Mouse (Mus musculus) frontal cortex, postnatal 10 days (tissue): ENCODE measurements around the gene Lbhd2.

ENCODE experiments used
- DNase-seq, 2 experiments: peaks; one replicate each; pipeline ENCODE4 v3.0.0; 2022; ENCODE audit warnings: low spot score in 2 of 2, mixed read lengths in 1 of 2

The Lbhd2 gene

DNA sequence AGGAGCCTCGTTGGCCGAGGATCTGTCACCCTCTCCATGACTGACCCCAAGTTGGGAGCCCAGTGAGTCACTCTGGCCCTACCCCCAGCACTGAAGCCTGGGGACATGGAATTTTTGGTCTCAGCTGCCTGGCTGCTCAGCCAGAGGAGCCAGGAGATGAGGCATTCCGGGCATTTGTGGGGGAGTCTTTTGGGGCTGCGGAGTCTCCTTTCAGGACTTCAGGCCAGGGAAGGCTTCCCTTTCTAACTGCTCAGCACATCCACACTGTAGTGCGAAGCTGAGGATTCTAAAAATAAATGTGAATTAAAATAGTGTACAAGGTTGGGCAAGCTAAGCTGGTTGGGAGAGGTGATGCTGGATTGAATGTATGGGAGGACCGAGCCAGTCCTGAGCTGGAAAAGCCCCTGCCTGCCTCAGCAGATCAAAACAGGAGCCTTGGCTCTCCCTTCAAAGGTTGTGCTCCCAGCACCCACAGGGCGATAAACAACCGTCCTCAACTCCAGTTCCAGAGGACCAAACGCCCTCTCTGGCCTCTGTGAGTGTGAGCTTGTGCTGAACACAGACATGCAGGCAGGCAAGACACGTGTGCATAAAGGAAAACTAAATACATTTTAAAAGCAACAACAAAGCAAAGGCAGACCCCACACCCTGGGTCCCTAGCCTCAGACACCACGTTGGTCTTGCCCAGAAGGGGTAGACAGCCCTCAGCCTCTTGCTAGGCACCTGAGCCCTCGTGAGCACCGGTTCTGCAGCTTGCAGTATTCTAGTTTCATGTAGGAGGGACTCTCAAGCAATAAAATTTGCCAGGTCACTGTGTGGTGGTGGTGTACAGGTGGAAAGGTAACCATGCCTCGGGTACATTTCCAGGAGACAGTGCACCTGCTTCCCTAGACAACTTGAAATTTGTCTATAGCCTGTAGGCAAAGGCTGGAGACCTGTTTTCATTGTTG, 24.5 kb downstream of the Lbhd2 start:
- no peak for DNase-seq

- DNase-seq, result no peak
Measured at GRCm38 (mm10) chr12:111432097-111432496, 25.5 kb downstream of the Lbhd2 start.

- DNase-seq, result no peak
Measured at GRCm38 (mm10) chr12:111432751-111433331, 26.2 kb downstream of the Lbhd2 start.

DNA sequence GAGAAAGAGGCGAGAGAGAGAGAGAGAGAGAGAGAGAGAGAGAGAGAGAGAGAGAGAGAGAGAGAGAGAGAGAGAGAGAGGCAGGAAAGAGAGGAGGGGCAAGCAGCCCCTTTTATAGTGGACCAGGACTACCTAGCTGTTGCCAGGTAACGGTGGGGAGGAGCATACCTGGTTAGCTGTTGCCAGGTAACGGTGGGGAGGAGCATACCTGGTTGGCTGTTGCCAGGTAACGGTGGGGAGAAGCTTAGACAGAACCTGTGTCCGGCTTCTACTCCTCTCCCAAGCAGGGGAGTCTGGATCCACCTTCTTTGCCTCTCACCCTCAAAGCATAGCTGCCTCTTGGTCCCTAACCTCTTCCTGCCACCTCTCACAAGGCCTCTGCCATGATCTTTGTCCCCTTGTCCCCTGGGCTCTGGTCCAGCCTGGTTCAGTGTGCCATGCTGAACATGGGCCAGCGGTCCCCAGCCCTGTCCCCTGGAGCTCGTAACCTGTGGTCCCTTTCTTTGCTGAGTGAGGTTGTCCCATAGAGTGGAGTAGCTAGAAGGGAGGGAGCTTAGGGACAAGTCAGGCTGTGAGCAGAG, 27.6 kb downstream of the Lbhd2 start:
- no peak for DNase-seq

GRCm38 (mm10) chr12:111434745-111435327, 28.2 kb downstream of the Lbhd2 start:
- no peak for DNase-seq

DNA sequence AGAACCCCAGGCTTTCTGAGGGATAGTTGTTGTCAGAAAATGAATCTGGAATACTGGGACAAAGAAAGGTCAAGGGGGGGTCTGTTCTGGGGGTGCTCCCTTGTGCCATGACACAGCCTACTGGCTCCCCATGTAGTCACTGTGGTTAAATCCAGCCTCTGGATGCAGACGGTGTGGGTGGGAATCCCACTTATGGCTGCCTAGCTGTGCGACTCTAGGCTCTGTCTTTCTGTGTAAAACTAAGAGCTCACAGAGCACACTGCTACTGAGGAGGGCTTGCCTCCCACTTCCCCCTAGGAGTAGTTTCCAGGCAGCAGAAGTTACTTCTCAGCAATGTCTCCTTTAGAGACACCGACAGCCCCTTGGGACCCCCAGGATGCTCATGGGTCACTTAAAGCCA, 29.6 kb downstream of the Lbhd2 start:
- no peak for DNase-seq

- DNase-seq, result no peak
Measured at GRCm38 (mm10) chr12:111436640-111437039, 30.0 kb downstream of the Lbhd2 start.

DNA sequence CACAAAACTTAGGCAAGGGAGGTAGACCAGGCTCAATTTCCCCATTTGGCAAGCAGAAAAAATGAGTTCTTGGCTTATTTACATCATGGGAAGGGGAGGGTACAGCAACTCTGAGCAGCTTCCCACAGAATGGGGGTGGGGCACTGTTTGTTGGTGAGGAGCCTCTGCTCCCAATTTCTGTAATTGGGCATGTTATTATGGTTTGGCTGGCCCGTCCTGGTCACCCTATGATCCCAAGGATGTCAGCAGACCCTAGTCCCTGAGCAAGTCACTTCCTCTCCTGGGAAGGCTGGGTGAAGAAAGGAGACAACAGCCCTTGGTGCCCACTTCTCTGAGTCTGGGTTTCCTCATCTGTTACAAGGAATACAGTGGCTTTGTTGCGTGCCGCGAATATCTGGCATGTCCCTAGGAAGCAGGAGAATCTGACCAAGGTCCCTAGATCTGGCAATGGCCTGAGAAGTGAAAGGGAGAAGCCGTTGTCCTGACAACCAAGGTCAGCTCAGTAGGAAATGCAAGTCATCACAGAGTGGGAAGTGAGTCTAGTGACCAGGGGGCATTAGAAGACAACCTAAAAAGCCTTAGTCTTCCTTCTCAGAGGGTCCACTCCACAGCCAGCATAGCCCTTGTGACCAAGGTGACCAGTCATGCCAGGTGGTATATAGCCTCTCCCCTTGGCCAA, 30.8 kb downstream of the Lbhd2 start:
- no peak for DNase-seq

- DNase-seq, result no peak
Measured at GRCm38 (mm10) chr12:111438850-111439249, 32.2 kb downstream of the Lbhd2 start.

DNA sequence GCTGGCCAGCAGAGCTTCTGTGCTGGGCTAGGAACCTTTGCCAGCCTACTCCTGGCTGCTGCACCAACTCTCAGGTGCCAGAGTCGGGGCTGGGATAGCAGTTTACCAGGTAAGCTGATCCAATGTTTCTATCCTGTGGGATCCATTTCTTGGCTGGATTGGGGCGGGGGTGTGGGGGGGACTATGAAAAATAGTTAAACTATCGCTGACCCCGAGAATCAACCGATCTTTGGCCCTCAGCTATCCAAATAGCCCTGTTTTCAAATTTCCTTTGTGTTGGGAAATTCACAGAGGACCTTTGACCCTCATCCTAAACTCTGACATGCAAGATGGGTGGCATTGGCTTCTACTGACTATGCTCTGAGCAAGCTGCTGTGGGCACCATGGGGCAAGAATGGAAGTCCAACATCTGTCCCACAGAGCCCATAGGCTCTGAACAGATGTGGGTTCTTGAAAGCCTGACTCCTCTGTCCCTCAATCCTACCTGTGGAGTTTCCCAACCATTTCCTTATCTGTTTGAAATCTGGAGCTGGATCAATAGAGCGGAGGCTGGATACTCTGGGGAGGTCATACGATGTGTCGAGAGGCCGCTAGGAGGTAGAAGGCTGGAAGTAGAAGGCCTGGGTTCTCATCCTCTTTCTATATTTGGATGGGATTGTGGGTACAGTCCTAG, 34.2 kb downstream of the Lbhd2 start:
- DNase-seq, result no peak

DNA sequence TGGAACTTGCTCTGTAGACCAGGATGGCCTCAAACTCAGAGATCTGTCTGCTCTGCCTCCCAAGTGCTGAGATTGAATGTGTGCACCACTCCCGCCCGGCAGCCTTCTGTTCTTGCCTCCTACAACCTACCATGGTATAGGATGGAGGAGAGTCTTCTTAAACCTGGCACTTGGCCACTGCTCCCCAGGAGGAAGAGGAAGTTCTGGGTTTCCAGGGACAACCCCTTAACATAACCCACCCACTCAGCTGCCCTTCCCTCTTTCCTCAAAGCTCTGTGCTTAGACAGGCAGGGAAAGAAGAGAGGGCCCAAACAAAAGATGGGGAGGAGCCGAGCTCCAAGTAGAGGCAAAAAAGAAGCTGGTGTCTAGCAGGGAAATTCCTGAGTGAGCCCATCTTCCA, 34.9 kb downstream of the Lbhd2 start:
- DNase-seq, result no peak

- DNase-seq, result no peak
Measured at GRCm38 (mm10) chr12:111442309-111443010, 35.9 kb downstream of the Lbhd2 start, which contains the start of gene Tnfaip2. TSS of gene Tnfaip2 (plus strand) at chr12:111442469.

- no peak for DNase-seq
Measured at GRCm38 (mm10) chr12:111443011-111443870, 36.6 kb downstream of the Lbhd2 start.

- DNase-seq, result no peak
Measured at GRCm38 (mm10) chr12:111443921-111444831, 37.6 kb downstream of the Lbhd2 start.

GRCm38 (mm10) chr12:111445161-111445889, 38.7 kb downstream of the Lbhd2 start:
- no peak for DNase-seq

DNA sequence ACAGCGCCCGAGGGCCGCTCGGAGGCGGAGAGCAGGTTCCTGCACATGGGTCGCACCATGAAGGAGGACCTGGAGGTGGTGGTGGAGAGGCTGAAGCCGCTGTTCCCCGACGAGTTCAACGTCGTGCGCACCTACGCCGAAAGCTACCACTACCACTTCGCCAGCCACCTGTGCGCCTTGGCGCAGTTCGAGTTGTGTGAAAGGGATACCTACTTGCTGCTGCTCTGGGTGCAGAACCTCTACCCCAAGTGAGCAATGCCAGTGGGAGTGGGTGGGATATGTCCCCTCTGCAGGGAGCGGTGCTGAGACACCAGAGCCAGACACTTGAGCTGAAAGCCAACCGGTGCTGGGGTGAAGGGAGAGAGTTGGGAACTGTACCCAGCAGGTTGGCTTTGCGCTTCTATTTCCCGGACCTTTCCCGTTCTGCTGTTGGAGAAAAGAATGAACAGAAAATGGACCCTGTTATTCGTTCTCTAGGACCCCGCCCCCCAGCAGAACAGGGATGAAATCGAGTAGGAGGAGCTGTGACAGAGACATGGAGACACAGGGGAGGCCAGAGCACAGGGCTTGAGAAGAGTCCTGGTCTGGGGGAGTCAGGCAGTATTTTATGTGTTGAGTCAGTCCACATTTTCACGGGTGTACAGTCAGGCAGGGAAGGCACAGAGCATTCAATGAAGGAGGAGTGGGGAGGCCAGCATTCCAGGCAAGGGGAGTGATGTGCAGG, 39.4 kb downstream of the Lbhd2 start:
- DNase-seq, result no peak

DNA sequence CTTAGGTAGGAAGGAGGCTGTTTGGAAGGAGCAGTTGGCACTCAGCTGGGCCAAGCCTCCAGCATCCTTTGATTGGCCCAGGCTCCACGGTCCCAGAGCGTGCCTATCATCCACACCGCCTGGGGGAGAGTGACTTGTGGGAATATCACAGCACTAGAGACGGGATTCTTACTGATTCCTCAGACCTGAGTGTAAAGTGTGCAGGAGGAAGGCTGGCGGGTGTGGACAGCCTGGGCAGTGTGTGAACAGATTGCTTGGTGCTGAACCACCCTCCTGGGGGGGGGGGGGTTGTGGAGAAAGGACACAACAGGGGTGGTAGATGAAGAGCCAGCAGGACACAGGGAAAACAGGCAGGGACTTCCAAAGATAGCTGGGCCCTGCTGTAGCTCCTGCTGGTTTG, 40.1 kb downstream of the Lbhd2 start:
- DNase-seq, result no peak
